Mouse (Mus musculus) ovary, postnatal 36 days (tissue): Measurements from ENCODE around the gene Serpina5.
"Not testable (repeated sequence)": the region's sequence is repeated elsewhere in the genome, so short reads cannot be mapped to it uniquely, and the experiment has no call there.

Experiments
- DNase-seq: peaks from one replicate; pipeline ENCODE4 v3.0.0; 2022; ENCODE audit warnings: low spot score, mixed read lengths

The Serpina5 gene

GRCm38 (mm10) chr12:104100768-104101167, at the start of gene Serpina5:
TSS of gene Serpina5 (plus strand) at chr12:104101113.
- no peak for DNase-seq

GRCm38 (mm10) chr12:104053995-104054394, 46.9 kb upstream of the Serpina5 start:
- DNase-seq: no peak

- DNase-seq: no peak
Measured at GRCm38 (mm10) chr12:104055755-104056154, 45.2 kb upstream of the Serpina5 start.

- no peak for DNase-seq
Measured at GRCm38 (mm10) chr12:104057050-104057449, 43.9 kb upstream of the Serpina5 start.

- no peak for DNase-seq
Measured at GRCm38 (mm10) chr12:104057531-104057930, 43.4 kb upstream of the Serpina5 start.

- no peak for DNase-seq
Measured at GRCm38 (mm10) chr12:104060126-104060525, 40.8 kb upstream of the Serpina5 start.

GRCm38 (mm10) chr12:104061862-104062261, 39.1 kb upstream of the Serpina5 start:
- DNase-seq: no peak

- no peak for DNase-seq
Measured at GRCm38 (mm10) chr12:104064532-104064931, 36.4 kb upstream of the Serpina5 start.

GRCm38 (mm10) chr12:104064996-104065395, 35.9 kb upstream of the Serpina5 start:
- no peak for DNase-seq

- DNase-seq: peak; percentile 63
Measured at GRCm38 (mm10) chr12:104066241-104066640, 34.7 kb upstream of the Serpina5 start.

- DNase-seq: peak; percentile 43
Measured at GRCm38 (mm10) chr12:104067549-104067948, 33.4 kb upstream of the Serpina5 start.

GRCm38 (mm10) chr12:104069620-104070019, 31.3 kb upstream of the Serpina5 start:
- peak; percentile 72 for DNase-seq

GRCm38 (mm10) chr12:104071708-104072107, 29.2 kb upstream of the Serpina5 start:
- DNase-seq: no peak

- no peak for DNase-seq
Measured at GRCm38 (mm10) chr12:104072286-104072685, 28.6 kb upstream of the Serpina5 start.

GRCm38 (mm10) chr12:104090119-104090518, 10.8 kb upstream of the Serpina5 start:
- DNase-seq: no peak

- DNase-seq: no peak
Measured at GRCm38 (mm10) chr12:104091303-104091702, 9.6 kb upstream of the Serpina5 start.

- DNase-seq: no peak
Measured at GRCm38 (mm10) chr12:104105847-104106246, 4.9 kb downstream of the Serpina5 start.

GRCm38 (mm10) chr12:104106919-104107318, 6.0 kb downstream of the Serpina5 start:
- DNase-seq: no peak

GRCm38 (mm10) chr12:104108507-104108906, 7.6 kb downstream of the Serpina5 start:
- no peak for DNase-seq

- not testable (repeated sequence) for DNase-seq
Measured at GRCm38 (mm10) chr12:104112333-104112732, 11.4 kb downstream of the Serpina5 start, which contains the start of gene Serpina3a. TSS of gene Serpina3a (plus strand) at chr12:104112724.

- no peak for DNase-seq
Measured at GRCm38 (mm10) chr12:104114921-104115579, 14.1 kb downstream of the Serpina5 start.

- no peak for DNase-seq
Measured at GRCm38 (mm10) chr12:104123097-104123496, 22.2 kb downstream of the Serpina5 start.

GRCm38 (mm10) chr12:104123996-104124395, 23.1 kb downstream of the Serpina5 start:
- DNase-seq: no peak

GRCm38 (mm10) chr12:104125021-104125560, 24.2 kb downstream of the Serpina5 start:
- DNase-seq: no peak
